Mouse (Mus musculus): ENCODE measurements around the gene Fmn2.
A peak's percentile ranks its signal among the peaks of the same experiment; 100 is the strongest.

The Fmn2 gene

DNA sequence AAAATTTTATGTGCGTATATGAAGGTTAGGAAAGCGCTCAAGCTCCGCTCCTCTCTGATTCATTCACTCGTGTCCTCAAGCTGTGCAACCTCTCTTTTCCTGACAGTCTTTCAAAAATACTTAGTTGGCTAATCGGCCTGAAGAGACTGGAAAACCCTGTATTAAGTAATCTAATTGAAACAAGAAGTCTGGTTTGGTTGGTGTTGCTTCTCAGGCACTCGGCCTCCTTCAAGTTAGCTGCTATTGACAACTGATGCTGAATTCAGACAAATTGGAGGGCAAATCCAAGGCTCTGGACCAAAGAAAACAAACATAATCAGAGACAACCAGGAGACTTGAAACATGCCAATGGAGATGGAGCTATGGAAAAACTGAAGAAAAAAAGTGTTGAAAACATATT lies 343.2 kb downstream of the Fmn2 start:
- DNase-seq, result no peak

DNA sequence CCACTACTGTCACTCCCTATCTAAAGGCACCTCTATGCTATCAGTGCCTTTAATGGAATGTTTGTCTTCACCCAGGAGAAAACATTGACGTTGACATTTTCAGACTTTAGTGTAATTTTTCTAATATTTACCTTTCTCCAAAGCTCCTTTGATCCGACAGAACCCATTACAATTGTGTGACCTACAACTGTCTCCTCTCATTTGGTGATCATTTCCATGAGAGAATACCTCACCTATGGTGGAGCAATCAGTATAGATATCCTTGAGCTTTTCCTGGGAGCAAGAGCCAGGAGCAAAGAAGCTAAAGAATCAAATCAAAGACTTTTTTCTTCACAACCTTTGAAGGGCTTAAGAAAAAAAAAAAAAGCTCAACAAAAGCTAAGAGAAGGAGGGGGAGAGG lies 354.6 kb downstream of the Fmn2 start:
- DNase-seq, result no peak

DNA sequence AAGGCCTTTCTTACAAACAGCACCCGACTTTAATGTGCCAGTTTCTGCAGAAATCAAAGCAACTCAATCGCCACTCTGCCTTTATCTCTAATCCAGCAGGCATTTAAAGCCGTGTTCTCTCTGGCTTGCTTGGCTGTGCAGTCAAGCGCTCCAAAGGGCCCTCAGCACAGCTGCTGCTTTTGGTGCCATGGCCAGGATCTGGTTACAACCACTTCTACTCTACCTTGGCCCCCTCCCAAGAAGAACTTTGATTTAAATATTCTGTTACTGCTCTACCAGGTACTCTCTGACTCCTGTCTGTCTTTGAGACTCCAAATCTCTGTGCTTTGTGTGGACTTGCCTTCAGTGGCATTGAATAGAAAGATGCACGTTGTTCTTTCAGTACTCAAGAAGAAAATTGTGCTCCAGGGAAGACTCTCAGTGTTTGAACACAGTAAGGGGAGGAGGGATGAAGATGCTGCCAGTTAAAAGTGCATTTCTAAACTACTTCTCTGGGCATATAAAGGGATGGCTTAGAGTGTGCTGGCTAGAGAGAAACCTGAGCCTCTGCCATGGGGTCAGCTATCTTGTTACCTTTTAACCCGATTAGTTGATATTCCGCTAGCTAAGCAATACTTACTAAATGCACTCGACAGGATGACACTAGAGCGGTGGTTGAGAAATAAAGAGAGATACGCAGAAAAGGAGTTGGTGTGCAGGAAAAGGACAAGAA lies 358.9 kb downstream of the Fmn2 start:
- peak; percentile 50 to 64 for DNase-seq

All from kidney, postnatal 36 days (tissue).